Mouse (Mus musculus) stomach, postnatal 0 days (tissue): ENCODE measurements around the gene Chst3. TPM values are rescaled to one million over a fixed set of nuclear protein-coding genes. Genes with fewer than 3 reads are reported as not detected.
A peak's percentile ranks its signal among the peaks of the same experiment; 100 is the strongest.

Experiments
- ATAC-seq: fragments of 200-750 bp; cut with Nextera tagmentation; 2 replicates; pipeline ENCODE4 v1.8.0; 2017; ENCODE audit not compliant: low FRiP score, low TSS enrichment
- DNase-seq: peaks from one replicate; pipeline ENCODE4 v3.0.0-alpha.2; 2016; ENCODE audit warnings: low spot score
- H3K27ac ChIP-seq: fragments of 300-500 bp; sonication (generic); replicated peaks from 2 replicates; pipeline ENCODE4 v1.5.1; 2014; ENCODE audit warnings: mild to moderate bottlenecking, control low read depth
- H3K27me3 ChIP-seq: fragments of 300-500 bp; sonication (generic); 2 replicates; pipeline ENCODE4 v1.6.1; 2014; ENCODE audit warnings: low read length; ENCODE audit not compliant: control insufficient read depth, insufficient read depth
- H3K36me3 ChIP-seq: fragments of 300-500 bp; sonication (generic); 2 replicates; pipeline ENCODE4 v1.6.1; 2014; ENCODE audit warnings: low read length, mixed read lengths; ENCODE audit not compliant: control insufficient read depth, insufficient read depth
- H3K4me1 ChIP-seq: fragments of 300-500 bp; sonication (generic); replicated peaks from 2 replicates; pipeline ENCODE4 v1.6.1; 2014; ENCODE audit warnings: antibody characterized with exemption; ENCODE audit not compliant: control insufficient read depth, insufficient read depth
- H3K4me2 ChIP-seq: fragments of 300-500 bp; sonication (generic); replicated peaks from 2 replicates; pipeline ENCODE4 v1.6.1; 2014; ENCODE audit warnings: low read depth, mild to moderate bottlenecking, control low read depth, moderate library complexity
- H3K4me3 ChIP-seq: fragments of 300-500 bp; sonication (generic); 2 replicates; pipeline ENCODE4 v1.5.1; 2014; ENCODE audit warnings: low read depth, low read length, control low read depth
- H3K9ac ChIP-seq: fragments of 300-500 bp; sonication (generic); 2 replicates; pipeline ENCODE4 v1.6.1; 2014; ENCODE audit warnings: mild to moderate bottlenecking, low read length, control low read depth, mixed read lengths
- H3K9me3 ChIP-seq: fragments of 300-500 bp; sonication (generic); 2 replicates; pipeline ENCODE4 v1.6.1; 2016; ENCODE audit warnings: low read length; ENCODE audit not compliant: control insufficient read depth
- CTCF ChIP-seq: IDR thresholded peaks from 2 replicates; pipeline ENCODE4 v1.5.1; 2016; ENCODE audit warnings: antibody characterized with exemption, low read depth, mild to moderate bottlenecking, moderate library complexity
- EP300 ChIP-seq: optimal IDR thresholded peaks from 2 replicates; pipeline ENCODE3; 2016; ENCODE audit warnings: antibody characterized with exemption
- WGBS: fragments of 180-500 bp; shearing (Covaris S2); extraction: QIAGEN DNeasy Blood & Tissue Kit; methylation state at CpG from one replicate; pipeline ENCODE4 v1.1.7; 2014; 5-methylcytosine and 5-hydroxymethylcytosine counted together
- polyA plus RNA-seq: library from polyadenylated mRNA; unstranded; fragments of >200 nt; fragmentation: Nextera tagmentation; extraction: Ambion mirVana; gene quantifications from 2 replicates; pipeline ENCODE4 v1.2.1, GENCODE M21; 2015

Gene Chst3
- polyA plus RNA-seq, 1 experiment from 2014 or later, result 1.1 TPM

GRCm38 (mm10) chr10:60262386-60262785 lies 43.3 kb upstream of the Chst3 start:
- Histone ChIP-seq H3K27ac (no peak overlapping the region), H3K9me3 (no peaks in the 10 kb centered on the region), H3K4me3 (no peak overlapping the region), H3K36me3 (no peaks in the 10 kb centered on the region), H3K4me1 (0 out of 2 replicates have a peak, but pooled peaks cover 2% of the 10 kb centered on the region), H3K27me3 (no peaks in the 10 kb centered on the region), H3K4me2 (no peak overlapping the region), H3K9ac (no peak overlapping the region)
- WGBS, result 20% methylated on average over 3 of the region's 3 CpGs
- ATAC-seq, result peak; percentile 83
- peak; percentile 82 for DNase-seq
- TF ChIP-seq CTCF, result no peak
- no peak for TF ChIP-seq EP300

GRCm38 (mm10) chr10:60261530-60261929 lies 42.5 kb upstream of the Chst3 start:
- TF ChIP-seq EP300 (no peak), CTCF (no peak)
- Histone ChIP-seq H3K4me3 (no peak overlapping the region), H3K27ac (no peak overlapping the region), H3K4me1 (0 out of 2 replicates have a peak, but pooled peaks cover 2% of the 10 kb centered on the region), H3K9ac (no peak overlapping the region), H3K27me3 (no peaks in the 10 kb centered on the region), H3K36me3 (no peaks in the 10 kb centered on the region), H3K4me2 (no peak overlapping the region), H3K9me3 (no peaks in the 10 kb centered on the region)
- DNase-seq, result no peak
- 43% methylated on average over 5 of the region's 5 CpGs for WGBS
- ATAC-seq, result no peak

- TF ChIP-seq CTCF (no peak), EP300 (no peak)
- WGBS, result 88% methylated on average over 5 of the region's 5 CpGs
- Histone ChIP-seq H3K4me1 (0 out of 2 replicates have a peak, but pooled peaks cover 2% of the 10 kb centered on the region), H3K4me2 (no peak overlapping the region), H3K9ac (no peak overlapping the region), H3K27me3 (no peaks in the 10 kb centered on the region), H3K36me3 (no peaks in the 10 kb centered on the region), H3K27ac (no peak overlapping the region), H3K9me3 (no peaks in the 10 kb centered on the region), H3K4me3 (no peak overlapping the region)
- DNase-seq (no peak), ATAC-seq (no peak)
Observed at GRCm38 (mm10) chr10:60260557-60261294, 41.7 kb upstream of the Chst3 start.

DNA sequence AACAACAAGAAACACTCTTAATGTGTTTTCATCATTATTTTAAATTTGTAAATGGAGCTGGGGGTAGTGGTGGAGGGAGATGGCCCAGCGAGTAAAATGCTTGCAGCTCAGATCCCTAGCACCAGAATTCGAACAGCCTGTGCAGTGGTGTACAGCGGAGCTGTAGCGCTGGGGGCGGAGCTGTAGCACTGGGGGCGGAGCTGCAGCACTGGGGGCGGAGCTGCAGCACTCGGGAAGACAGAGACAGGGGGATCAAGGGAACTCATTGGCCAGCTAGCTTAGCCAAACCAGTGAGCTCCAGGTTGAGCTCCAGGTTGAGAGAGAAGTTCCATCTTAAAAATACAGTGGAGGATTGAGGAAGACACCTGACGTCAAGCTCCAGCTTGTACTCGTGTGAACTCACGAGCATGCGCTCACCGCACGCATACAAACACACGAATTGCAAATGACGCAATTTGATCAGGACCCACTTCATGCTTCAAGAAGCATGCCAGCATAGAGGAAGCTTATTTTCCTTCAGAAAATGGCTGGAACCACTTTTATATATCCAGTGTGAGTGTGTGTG lies 38.3 kb upstream of the Chst3 start:
- H3K4me2 ChIP-seq, result no peak overlapping the region
- no peak overlapping the region for H3K4me3 ChIP-seq
- no peak overlapping the region for H3K9ac ChIP-seq
- no peak overlapping the region for H3K27ac ChIP-seq
- 64% methylated on average over 16 of the region's 16 CpGs for WGBS
- DNase-seq (no peak), ATAC-seq (no peak)
- H3K9me3 ChIP-seq, result no peaks in the 10 kb centered on the region
- H3K36me3 ChIP-seq, result no peaks in the 10 kb centered on the region
- no peaks in the 10 kb centered on the region for H3K27me3 ChIP-seq
- H3K4me1 ChIP-seq, result 0 out of 2 replicates have a peak, but pooled peaks cover 2% of the 10 kb centered on the region
- TF ChIP-seq CTCF (no peak), EP300 (no peak)

DNA sequence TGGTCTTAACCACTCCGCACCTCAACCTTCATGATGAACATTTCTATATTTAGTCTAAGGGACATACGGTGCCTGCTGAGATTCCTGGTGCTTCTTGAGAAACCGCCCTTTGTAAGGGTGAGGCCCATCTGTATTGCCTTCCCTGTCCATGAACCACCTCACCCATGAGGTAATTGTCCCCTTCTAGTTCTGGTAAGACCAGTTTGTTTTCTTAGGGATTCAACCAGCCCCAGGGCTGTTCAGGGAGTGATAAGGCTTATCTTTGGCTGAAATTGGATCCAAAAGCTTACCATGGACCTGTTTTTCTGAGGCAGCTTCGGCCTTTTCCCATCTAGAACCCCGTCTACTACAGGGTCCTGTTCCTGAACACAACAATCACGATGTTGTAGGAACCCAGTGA lies 37.0 kb upstream of the Chst3 start:
- Histone ChIP-seq H3K9ac (no peak overlapping the region), H3K27ac (0 out of 2 replicates have a peak overlapping the region, but pooled peaks have one; percentile 8), H3K9me3 (no peaks in the 10 kb centered on the region), H3K4me1 (no peaks in the 10 kb centered on the region), H3K27me3 (no peaks in the 10 kb centered on the region), H3K4me3 (no peak overlapping the region), H3K4me2 (no peak overlapping the region), H3K36me3 (no peaks in the 10 kb centered on the region)
- ATAC-seq (no peak), DNase-seq (no peak)
- 55% methylated on average over 6 of the region's 6 CpGs for WGBS
- TF ChIP-seq EP300, result no peak
- TF ChIP-seq CTCF, result no peak

DNA sequence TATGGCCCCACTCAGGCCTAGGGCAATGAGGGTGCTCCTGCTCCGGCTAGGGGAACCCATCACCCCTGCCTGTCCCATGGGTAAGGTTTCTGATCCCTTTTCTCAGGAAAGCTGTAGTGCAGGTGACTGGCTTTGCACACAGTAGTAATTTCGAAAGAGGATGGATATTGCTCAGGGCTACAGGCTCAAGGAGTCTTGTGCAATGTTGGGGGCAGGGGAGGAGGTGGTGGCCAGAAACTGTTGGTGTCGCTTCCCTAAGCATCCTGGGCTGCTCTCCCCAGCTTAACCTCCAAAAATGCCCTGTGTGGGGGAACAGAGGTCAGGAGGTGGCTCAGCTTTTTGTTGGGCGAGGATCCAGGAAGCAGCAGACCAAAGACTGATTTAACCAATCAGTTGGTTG lies 33.5 kb upstream of the Chst3 start:
- Histone ChIP-seq H3K4me1 (no peaks in the 10 kb centered on the region), H3K27me3 (no peaks in the 10 kb centered on the region), H3K36me3 (no peaks in the 10 kb centered on the region), H3K27ac (no peak overlapping the region), H3K4me2 (no peak overlapping the region), H3K9ac (no peak overlapping the region), H3K4me3 (no peak overlapping the region), H3K9me3 (no peaks in the 10 kb centered on the region)
- 63% methylated on average over 4 of the region's 4 CpGs for WGBS
- DNase-seq, result peak; percentile 31
- peak; percentile 46 for ATAC-seq
- TF ChIP-seq EP300, result no peak
- no peak for TF ChIP-seq CTCF
